Comparison of ENCODE assay signal across 8 mouse cellular contexts in the genomic region with DNA sequence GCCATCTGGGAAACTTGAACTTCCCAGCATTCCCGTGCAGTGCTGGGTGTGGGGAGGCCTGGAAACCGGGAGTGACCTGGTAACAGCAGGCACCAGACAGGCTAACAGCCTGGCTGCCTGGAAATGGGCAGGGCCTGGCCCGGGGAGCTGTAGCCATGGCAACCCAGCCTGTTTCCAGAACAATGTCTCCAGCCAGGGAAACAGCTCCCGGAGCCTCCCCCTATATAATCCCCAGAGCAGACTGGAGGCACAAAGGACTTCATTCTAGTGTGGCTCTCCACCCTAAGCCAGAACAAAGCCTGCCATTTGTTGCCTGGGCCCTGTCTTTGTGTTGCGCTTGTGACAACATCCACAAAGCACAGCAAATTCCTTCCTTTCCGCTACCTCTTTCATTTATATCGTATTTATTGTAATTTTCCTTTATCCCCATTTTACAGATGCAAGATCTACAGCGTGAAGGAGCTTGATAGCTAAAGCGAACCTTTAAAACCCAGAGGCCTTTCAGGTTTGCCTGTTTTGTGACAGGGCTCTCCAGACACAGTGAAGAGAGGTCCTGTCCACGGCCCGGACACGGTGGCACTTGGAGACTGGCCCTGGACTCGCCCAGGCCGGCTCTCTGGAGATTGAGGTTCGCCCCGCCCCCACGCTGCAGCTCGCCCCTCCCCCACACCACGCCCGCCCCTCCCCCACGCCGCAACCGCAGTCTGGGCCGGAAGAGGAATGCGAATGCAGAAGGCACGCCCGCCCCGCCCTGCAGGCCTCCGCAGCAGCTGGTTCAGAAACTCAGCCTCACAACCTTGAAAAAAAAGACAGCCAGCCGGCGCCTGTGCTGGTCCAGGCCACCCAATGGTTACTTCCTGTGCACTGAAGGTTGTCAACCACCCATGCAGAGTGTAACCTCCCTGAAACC. TPM values are rescaled to one million over a fixed set of nuclear protein-coding genes. Genes with fewer than 3 reads are reported as not detected.
A peak's percentile ranks its signal among the peaks of the same experiment; 100 is the strongest.
DNase-seq lines count a peak whose midpoint lies in the region; ATAC-seq and TF ChIP-seq lines count a peak whose summit lies in the region.

No protein-coding gene starts in this region.

- no peak for TF ChIP-seq CTCF in ES-Bruce4 (IDR thresholded peaks at IDR 0.05; ENCODE audit: low read depth, low read length)
- TF ChIP-seq CTCF in liver, embryonic 14.5 days (IDR thresholded peaks at IDR 0.05; ENCODE audit: low read depth): no peak

- peak; percentile 77 for DNase-seq in cerebellum, adult 11 months
- DNase-seq in kidney, postnatal 14 days: peak; percentile 85
- DNase-seq in liver, embryonic 14.5 days (ENCODE audit: low read depth in 3 of 3, low spot score in 3 of 3): peak in 2 of 3 experiments; percentile 63 to 70
- peak; percentile 92 for DNase-seq in neural tube, embryonic 11.5 days (ENCODE audit: low spot score)

- H3K9ac ChIP-seq in ES-Bruce4 (ENCODE audit: low read depth, poor library complexity, severe bottlenecking): no peak overlapping the region
- no peak overlapping the region for H3K9ac ChIP-seq in forebrain, embryonic 12.5 days
- H3K9ac ChIP-seq in heart, embryonic 16.5 days (ENCODE audit: low read length): peak overlapping the region; percentile 46; the same call in 1 of the 2 replicates
- H3K9ac ChIP-seq in liver, embryonic 14.5 days (replicated peaks): peak overlapping the region; percentile 45
- H3K9ac ChIP-seq in neural tube, embryonic 11.5 days (ENCODE audit: low read length): peak overlapping the region; percentile 41
- H3K9ac ChIP-seq in stomach, embryonic 15.5 days: no peak overlapping the region

- peak overlapping the region; percentile 98 for H3K27ac ChIP-seq in ES-Bruce4 (ENCODE audit: insufficient read depth, low read length)
- H3K27ac ChIP-seq in forebrain, embryonic 12.5 days: peak overlapping the region; percentile 99
- H3K27ac ChIP-seq in heart, embryonic 16.5 days (ENCODE audit: low read length): peak overlapping the region; percentile 93
- H3K27ac ChIP-seq in liver, embryonic 14.5 days: peak overlapping the region; percentile 98
- H3K27ac ChIP-seq in neural tube, embryonic 11.5 days (ENCODE audit: low read depth, low read length): peak overlapping the region; percentile 95
- H3K27ac ChIP-seq in stomach, embryonic 15.5 days: peak overlapping the region; percentile 93

- H3K4me2 ChIP-seq in forebrain, embryonic 12.5 days: peak overlapping the region; percentile 32
- peak overlapping the region; percentile 35 for H3K4me2 ChIP-seq in heart, embryonic 16.5 days (ENCODE audit: low read depth, low read length)
- peak overlapping the region; percentile 59 for H3K4me2 ChIP-seq in liver, embryonic 14.5 days (ENCODE audit: low read depth)
- H3K4me2 ChIP-seq in neural tube, embryonic 11.5 days (ENCODE audit: low read depth): peak overlapping the region; percentile 27; the same call in 1 of the 2 replicates
- 0 out of 2 replicates have a peak overlapping the region, but pooled peaks have one; percentile 14 for H3K4me2 ChIP-seq in stomach, embryonic 15.5 days

- H3K4me3 ChIP-seq in ES-Bruce4 (ENCODE audit: low read depth, low read length): no peak overlapping the region
- H3K4me3 ChIP-seq in forebrain, embryonic 12.5 days (replicated peaks): no peak overlapping the region
- H3K4me3 ChIP-seq in heart, embryonic 16.5 days (ENCODE audit: low read length): no peak overlapping the region
- H3K4me3 ChIP-seq in liver, embryonic 14.5 days (ENCODE audit: insufficient read depth in 1 of 2, low read depth in 2 of 2, low read length in 2 of 2): peak overlapping the region; percentile 9 to 31; a peak in 3 of 4 replicates
- H3K4me3 ChIP-seq in neural tube, embryonic 11.5 days (ENCODE audit: low read depth, low read length): no peak overlapping the region
- no peak overlapping the region for H3K4me3 ChIP-seq in stomach, embryonic 15.5 days (replicated peaks)

- peaks cover 45% of the 10 kb centered on the region for H3K9me3 ChIP-seq in ES-Bruce4 (replicated peaks; ENCODE audit: control insufficient read depth, insufficient read depth, low read length, poor library complexity, severe bottlenecking)
- no peaks in the 10 kb centered on the region for H3K9me3 ChIP-seq in forebrain, embryonic 12.5 days
- peaks cover 2% of the 10 kb centered on the region; the same call in 1 of the 2 replicates for H3K9me3 ChIP-seq in heart, embryonic 16.5 days (replicated peaks; ENCODE audit: control insufficient read depth, low read length)
- no peaks in the 10 kb centered on the region for H3K9me3 ChIP-seq in liver, embryonic 14.5 days (ENCODE audit: control insufficient read depth, low read length)
- H3K9me3 ChIP-seq in neural tube, embryonic 11.5 days (ENCODE audit: control insufficient read depth, low read length): no peaks in the 10 kb centered on the region
- H3K9me3 ChIP-seq in stomach, embryonic 15.5 days: no peaks in the 10 kb centered on the region

- H3K4me1 ChIP-seq in ES-Bruce4 (ENCODE audit: control insufficient read depth, insufficient read depth, low read length): peaks cover 5% of the 10 kb centered on the region
- peaks cover 55% of the 10 kb centered on the region for H3K4me1 ChIP-seq in forebrain, embryonic 12.5 days
- H3K4me1 ChIP-seq in heart, embryonic 16.5 days (ENCODE audit: control insufficient read depth, insufficient read depth, low read length): peaks cover 47% of the 10 kb centered on the region
- H3K4me1 ChIP-seq in liver, embryonic 14.5 days (replicated peaks; ENCODE audit: control insufficient read depth in 2 of 2, insufficient read depth in 2 of 2, low read length in 1 of 2): peaks cover 73 to 75% of the 10 kb centered on the region in 2 experiments
- no peaks in the 10 kb centered on the region for H3K4me1 ChIP-seq in neural tube, embryonic 11.5 days (ENCODE audit: control insufficient read depth, insufficient read depth, low read length)
- peaks cover 42% of the 10 kb centered on the region for H3K4me1 ChIP-seq in stomach, embryonic 15.5 days

- no peaks in the 10 kb centered on the region for H3K27me3 ChIP-seq in ES-Bruce4 (ENCODE audit: control insufficient read depth, insufficient read depth, low read length, poor library complexity, severe bottlenecking)
- H3K27me3 ChIP-seq in forebrain, embryonic 12.5 days: no peaks in the 10 kb centered on the region
- H3K27me3 ChIP-seq in heart, embryonic 16.5 days (ENCODE audit: control insufficient read depth, insufficient read depth, low read length): no peaks in the 10 kb centered on the region
- no peaks in the 10 kb centered on the region for H3K27me3 ChIP-seq in liver, embryonic 14.5 days (ENCODE audit: control insufficient read depth, insufficient read depth, low read length)
- no peaks in the 10 kb centered on the region for H3K27me3 ChIP-seq in neural tube, embryonic 11.5 days (ENCODE audit: control insufficient read depth, insufficient read depth, low read length)
- no peaks in the 10 kb centered on the region for H3K27me3 ChIP-seq in stomach, embryonic 15.5 days (replicated peaks)

- peak; percentile 89 for ATAC-seq in forebrain, embryonic 12.5 days (ENCODE audit: low FRiP score)
- peak; percentile 53 for ATAC-seq in heart, embryonic 16.5 days (replicated peaks; ENCODE audit: extremely low read depth, insufficient read depth, low FRiP score)
- ATAC-seq in liver, embryonic 14.5 days (ENCODE audit: insufficient read depth): peak; percentile 42
- ATAC-seq in neural tube, embryonic 11.5 days (ENCODE audit: insufficient read depth, low FRiP score, low TSS enrichment): peak; percentile 89
- peak; percentile 61 for ATAC-seq in stomach, embryonic 15.5 days (ENCODE audit: insufficient read depth, low FRiP score, low read depth)

- WGBS in forebrain, embryonic 12.5 days: under 1% methylated on average over 31 of the region's 31 CpGs
- 9% methylated on average over 31 of the region's 31 CpGs for WGBS in heart, embryonic 16.5 days
- 7% methylated on average over 31 of the region's 31 CpGs for WGBS in liver, embryonic 14.5 days (ENCODE audit: insufficient replicate concordance)
- WGBS in neural tube, embryonic 11.5 days: 3% methylated on average over 26 of the region's 31 CpGs
- WGBS in stomach, embryonic 15.5 days: 10% methylated on average over 31 of the region's 31 CpGs

- peak; percentile 94 for TF ChIP-seq EP300 in ES-Bruce4 (IDR thresholded peaks at IDR 0.05; ENCODE audit: insufficient read depth, low read depth, low read length)
- TF ChIP-seq EP300 in liver, embryonic 14.5 days (IDR thresholded peaks at IDR 0.05; ENCODE audit: low read depth): no peak

- H3K36me3 ChIP-seq in ES-Bruce4 (ENCODE audit: control insufficient read depth, insufficient read depth, low read length, poor library complexity, severe bottlenecking): no peaks in the 10 kb centered on the region
- H3K36me3 ChIP-seq in forebrain, embryonic 12.5 days (replicated peaks): no peaks in the 10 kb centered on the region
- H3K36me3 ChIP-seq in heart, embryonic 16.5 days (ENCODE audit: control insufficient read depth, insufficient read depth): 0 out of 2 replicates have a peak, but pooled peaks cover 4% of the 10 kb centered on the region
- no peaks in the 10 kb centered on the region for H3K36me3 ChIP-seq in liver, embryonic 14.5 days (replicated peaks; ENCODE audit: control insufficient read depth, insufficient read depth, low read depth)
- H3K36me3 ChIP-seq in neural tube, embryonic 11.5 days (ENCODE audit: control insufficient read depth, insufficient read depth, low read length): no peaks in the 10 kb centered on the region
- no peaks in the 10 kb centered on the region for H3K36me3 ChIP-seq in stomach, embryonic 15.5 days

- no peak for TF ChIP-seq POLR2A in ES-Bruce4 (IDR thresholded peaks at IDR 0.05; ENCODE audit: insufficient read depth, low read length)

RNA-seq across cellular contexts. Expression of a gene that starts 35.4 kb away (rescaled TPM):
- 110 and 114 TPM in 2 replicates for polyA plus RNA-seq in ES-Bruce4 (2011; ENCODE audit: insufficient read depth, insufficient read length, low read depth, missing spikeins)
- polyA plus RNA-seq in forebrain, embryonic 12.5 days (2016; fragmentation: Nextera tagmentation; extraction: Ambion mirVana): 63.2 and 72.4 TPM in 2 replicates
- 27.9 and 31.4 TPM in 2 replicates for polyA plus RNA-seq in heart, embryonic 16.5 days (2015; fragmentation: Nextera tagmentation; extraction: Ambion mirVana)
- 5.8 and 7.2 TPM in 2 replicates for polyA plus RNA-seq in liver, embryonic 14.5 days (2012; rRNA removed)
- 14.2 TPM in 2 replicates for polyA plus RNA-seq in liver, embryonic 14.5 days (2014; fragmentation: Nextera tagmentation; extraction: Ambion mirVana)
- polyA plus RNA-seq in neural tube, embryonic 11.5 days (2014; fragmentation: Nextera tagmentation; extraction: Ambion mirVana): 51.1 and 56.4 TPM in 2 replicates
- polyA plus RNA-seq in stomach, embryonic 15.5 days (2015; fragmentation: Nextera tagmentation; extraction: Ambion mirVana): 34.6 and 38.1 TPM in 2 replicates

RNA-seq across cellular contexts. Expression of a gene that starts 55.2 kb away (rescaled TPM):
- 0.36 TPM in 1 of 2 replicates, not detected in the other for polyA plus RNA-seq in ES-Bruce4 (2011; ENCODE audit: insufficient read depth, insufficient read length, low read depth, missing spikeins)
- not detected in 2 replicates for polyA plus RNA-seq in forebrain, embryonic 12.5 days (2016; fragmentation: Nextera tagmentation; extraction: Ambion mirVana)
- polyA plus RNA-seq in heart, embryonic 16.5 days (2015; fragmentation: Nextera tagmentation; extraction: Ambion mirVana): not detected in 2 replicates
- polyA plus RNA-seq in liver, embryonic 14.5 days (2012; rRNA removed): 0.08 and 0.09 TPM in 2 replicates
- 0.19 and 0.34 TPM in 2 replicates for polyA plus RNA-seq in liver, embryonic 14.5 days (2014; fragmentation: Nextera tagmentation; extraction: Ambion mirVana)
- not detected in 2 replicates for polyA plus RNA-seq in neural tube, embryonic 11.5 days (2014; fragmentation: Nextera tagmentation; extraction: Ambion mirVana)
- polyA plus RNA-seq in stomach, embryonic 15.5 days (2015; fragmentation: Nextera tagmentation; extraction: Ambion mirVana): 0.12 TPM in 1 of 2 replicates, not detected in the other

Comparison
In these comparisons a context has a peak if more than half of its experiments do, and no peak if none do; other contexts are left out.
1. H3K4me3 ChIP-seq: peak in liver, embryonic 14.5 days (2 of 2); none in ES-Bruce4 (single experiment), forebrain, embryonic 12.5 days (single experiment), heart, embryonic 16.5 days (single experiment), neural tube, embryonic 11.5 days (single experiment) and stomach, embryonic 15.5 days (single experiment).
2. H3K9ac ChIP-seq: peak in heart, embryonic 16.5 days (single experiment), liver, embryonic 14.5 days (single experiment) and neural tube, embryonic 11.5 days (single experiment); none in ES-Bruce4 (single experiment), forebrain, embryonic 12.5 days (single experiment) and stomach, embryonic 15.5 days (single experiment).
3. Peak in every context shown above with its lines, with median percentiles within 50 percentile points of each other: H3K27ac ChIP-seq, DNase-seq, ATAC-seq and H3K4me2 ChIP-seq.